Mouse (Mus musculus): ENCODE results near the gene Tmod1.

Tmod1 gene

DNA sequence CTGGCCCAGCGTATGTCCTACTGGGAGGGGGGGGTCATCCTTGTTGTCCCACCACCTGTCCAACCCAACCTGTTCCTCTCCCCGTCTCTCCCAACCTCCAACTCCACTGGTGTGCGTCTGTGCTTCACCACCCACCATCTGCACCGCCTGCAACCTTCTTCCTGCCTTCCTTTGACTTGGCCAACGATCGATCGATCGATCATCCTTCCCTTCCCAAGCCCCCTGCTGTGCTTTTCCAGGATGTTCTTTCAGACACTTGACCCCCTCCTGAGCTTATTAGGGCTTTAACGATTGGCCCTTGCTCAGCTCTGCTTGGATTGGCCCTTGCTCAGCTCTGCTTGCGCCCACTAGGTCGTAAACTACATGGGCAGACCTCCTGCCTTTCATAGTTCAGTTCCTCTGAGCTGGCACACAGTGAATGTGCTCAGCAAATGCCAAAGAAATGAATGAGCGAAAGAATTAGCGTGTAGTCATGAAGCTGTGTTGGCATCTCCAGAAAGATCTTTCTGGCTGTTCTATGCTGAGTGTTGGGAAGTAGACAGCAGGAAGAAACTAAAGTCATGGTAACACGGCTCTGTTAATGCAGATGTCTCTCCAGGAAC is 50.9 kb downstream of the Tmod1 start:
- no peak for DNase-seq (ENCODE audit: low read depth, low spot score)

DNA sequence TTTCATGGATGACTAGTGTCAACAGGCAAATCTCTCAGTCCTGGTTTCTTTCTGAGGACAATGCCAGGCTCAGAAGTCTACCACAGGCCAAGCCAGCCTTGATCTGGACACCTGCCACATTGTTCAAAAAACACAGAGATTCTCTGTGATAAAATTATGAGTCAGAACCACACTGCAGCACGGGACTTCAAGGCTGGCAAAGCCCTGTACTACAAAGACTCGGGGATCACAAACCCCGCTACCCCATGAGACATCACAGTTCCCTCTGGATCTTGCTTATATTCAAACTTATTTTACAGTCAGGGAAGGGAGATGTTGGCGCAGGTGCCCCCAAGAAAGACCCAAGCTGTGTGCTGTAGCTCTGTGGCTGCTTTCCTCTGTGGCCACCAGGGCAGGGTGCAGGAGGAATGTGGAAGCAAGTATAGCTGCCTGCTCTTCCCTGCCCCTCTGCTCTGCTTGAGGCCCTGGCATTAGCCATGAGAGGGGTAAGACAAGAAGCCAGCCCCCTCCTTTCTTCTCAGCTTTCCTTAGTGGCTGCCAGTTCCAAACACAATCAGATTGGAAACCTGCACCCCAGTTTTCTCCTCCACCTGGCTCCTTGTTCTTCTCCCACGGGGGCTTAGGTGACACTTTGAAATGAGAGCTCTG is 53.8 kb downstream of the Tmod1 start:
- no peak for DNase-seq (ENCODE audit: low read depth, low spot score)

GRCm38 (mm10) chr4:46094916-46095825 is 56.4 kb downstream of the Tmod1 start:
- DNase-seq (ENCODE audit: low read depth, low spot score): no peak

- DNase-seq (ENCODE audit: low read depth, low spot score): no peak
Observed at GRCm38 (mm10) chr4:46095826-46096159, 57.1 kb downstream of the Tmod1 start.

- no peak for DNase-seq (ENCODE audit: low read depth, low spot score)
Observed at GRCm38 (mm10) chr4:46096546-46096945, 57.8 kb downstream of the Tmod1 start.

GRCm38 (mm10) chr4:46097591-46097990 is 58.9 kb downstream of the Tmod1 start:
- DNase-seq (ENCODE audit: low read depth, low spot score): no peak

DNA sequence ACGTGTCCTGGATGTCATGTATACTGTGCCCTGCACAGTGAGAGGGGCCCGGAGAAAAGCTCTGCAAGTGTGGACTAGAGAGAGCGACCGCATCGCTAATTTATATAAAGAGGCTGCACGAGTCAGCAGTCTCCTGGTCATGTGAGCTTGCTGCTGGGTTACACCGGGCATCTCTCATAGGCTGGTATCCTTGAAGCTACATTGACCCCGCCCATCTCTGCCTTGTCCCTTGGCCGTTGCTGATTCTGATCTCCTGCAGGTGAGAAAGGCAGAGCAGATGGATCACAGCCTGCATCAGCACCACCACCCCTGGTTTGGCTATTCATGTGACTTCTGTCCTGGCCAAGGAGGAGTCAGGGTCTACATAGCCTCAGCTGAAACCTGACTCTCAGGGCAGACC is 60.4 kb downstream of the Tmod1 start:
- no peak for DNase-seq (ENCODE audit: low read depth, low spot score)

DNA sequence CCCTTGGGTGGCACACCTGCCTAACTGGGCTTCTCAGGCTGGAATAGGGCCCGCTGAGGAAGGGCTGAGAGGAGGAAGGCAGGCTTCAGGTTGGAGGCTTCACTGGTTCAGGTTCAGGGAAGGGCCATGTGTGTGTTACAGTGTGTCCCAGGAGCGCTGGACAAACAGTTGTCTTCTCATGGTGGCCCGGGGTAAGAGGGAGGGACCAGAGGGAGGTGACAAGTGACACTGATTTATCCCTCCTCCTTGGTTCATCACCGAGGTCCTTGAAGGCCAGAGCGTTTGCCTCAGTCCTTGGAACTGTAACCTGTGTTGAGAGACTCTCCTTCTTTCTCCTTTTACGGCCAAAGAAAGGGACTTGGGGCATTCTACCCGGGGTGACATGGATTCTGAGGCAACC is 61.8 kb downstream of the Tmod1 start:
- DNase-seq (ENCODE audit: low read depth, low spot score): no peak

DNA sequence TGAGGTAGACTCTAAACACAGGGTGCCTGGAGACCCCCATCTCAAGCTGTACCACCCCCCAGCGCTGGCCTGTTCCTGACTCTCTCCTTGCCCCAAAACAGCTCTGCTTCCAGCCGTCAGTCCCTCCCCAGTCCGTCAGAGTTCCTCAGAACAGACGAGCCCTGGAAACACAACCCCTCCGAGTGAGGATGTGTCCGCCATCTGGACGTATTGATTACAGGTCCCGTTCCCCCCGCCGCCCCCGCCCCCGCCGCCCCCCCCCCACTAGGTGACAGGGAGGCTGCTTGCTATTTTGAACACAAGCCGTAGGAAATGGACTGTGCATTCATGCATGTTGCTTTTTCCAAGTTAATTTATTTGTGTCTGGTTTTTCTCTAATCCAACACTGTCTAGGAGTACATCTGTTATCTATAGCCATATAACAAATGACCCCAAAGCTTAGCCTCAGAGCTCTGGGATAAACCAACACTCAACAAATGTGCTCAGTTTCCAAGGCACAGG is 62.5 kb downstream of the Tmod1 start:
- DNase-seq (ENCODE audit: low read depth, low spot score): no peak

GRCm38 (mm10) chr4:46102078-46102769 is 63.5 kb downstream of the Tmod1 start:
- DNase-seq (ENCODE audit: low read depth, low spot score): no peak

DNA sequence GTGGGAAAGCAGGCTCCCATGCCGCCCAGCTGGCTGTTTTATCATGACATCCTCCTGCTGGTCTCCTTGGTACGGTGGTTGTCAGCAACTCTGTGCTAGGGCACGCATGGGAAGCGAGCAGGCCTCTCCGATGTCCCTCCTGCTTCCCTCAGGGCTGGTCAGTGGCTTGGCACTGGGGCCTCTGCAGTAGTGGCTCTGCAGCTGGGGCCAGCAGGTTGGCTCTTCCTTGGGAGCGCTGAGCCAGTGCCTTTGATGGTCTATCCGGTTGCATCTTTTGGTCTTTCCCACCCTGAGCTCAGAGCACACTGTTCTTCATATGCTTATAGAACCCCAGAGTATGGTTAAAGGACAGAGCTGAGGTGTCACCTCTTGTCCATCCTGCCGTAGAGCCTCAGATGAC is 71.3 kb downstream of the Tmod1 start:
- no peak for DNase-seq (ENCODE audit: low read depth, low spot score)

DNA sequence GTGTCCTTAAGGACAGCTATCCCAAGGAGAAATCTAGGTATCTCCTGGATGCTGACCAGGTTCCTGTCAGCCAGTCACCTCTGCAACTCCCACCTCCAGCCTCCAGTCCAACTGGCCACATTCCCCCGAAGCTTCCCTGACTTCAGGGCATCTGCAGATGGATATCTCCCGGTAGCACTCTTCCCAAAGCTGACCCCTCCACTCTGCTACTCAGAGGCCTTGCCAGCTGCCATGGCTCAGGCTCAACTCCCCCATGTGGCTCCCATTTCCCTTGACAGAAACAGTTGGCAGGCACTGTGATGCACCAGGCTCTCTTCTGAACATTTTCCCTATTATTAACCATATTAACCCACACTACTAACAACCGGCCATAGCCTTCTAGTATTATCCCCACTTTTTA is 72.6 kb downstream of the Tmod1 start:
- no peak for DNase-seq (ENCODE audit: low read depth, low spot score)

GRCm38 (mm10) chr4:46115308-46115707 is 76.6 kb downstream of the Tmod1 start:
- no peak for DNase-seq (ENCODE audit: low read depth, low spot score)

- DNase-seq (ENCODE audit: low read depth, low spot score): no peak
Observed at GRCm38 (mm10) chr4:46116544-46117175, 77.9 kb downstream of the Tmod1 start.

GRCm38 (mm10) chr4:46117536-46117935 is 78.8 kb downstream of the Tmod1 start:
- no peak for DNase-seq (ENCODE audit: low read depth, low spot score)

DNA sequence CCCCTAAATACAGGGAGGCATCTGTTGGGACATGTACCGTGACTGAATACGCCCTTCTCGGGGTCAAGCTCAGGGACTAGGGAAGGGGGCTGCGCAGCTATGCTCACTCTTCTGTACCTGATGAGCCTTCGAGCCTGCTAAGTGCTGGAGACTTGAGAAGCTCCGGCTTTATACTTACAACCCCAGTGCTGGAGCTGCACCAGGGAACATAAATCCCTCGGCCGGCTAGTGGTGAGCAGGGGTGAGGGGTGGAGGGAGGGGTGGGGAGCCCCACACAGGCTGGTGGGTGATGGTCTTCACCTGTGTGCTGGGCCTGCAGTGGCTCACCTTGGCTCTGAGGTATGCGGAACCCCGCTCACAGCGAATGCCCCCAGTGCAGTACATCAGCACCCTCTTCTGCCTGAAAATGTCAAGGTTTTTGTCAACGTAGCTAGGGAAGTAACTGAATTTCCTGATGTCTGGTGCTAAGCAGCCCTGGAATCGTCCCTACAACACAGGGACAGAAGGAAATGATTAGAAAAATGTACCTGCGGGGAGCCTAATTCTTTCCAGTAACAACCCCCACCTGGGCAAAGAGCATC is 80.9 kb downstream of the Tmod1 start:
- no peak for DNase-seq (ENCODE audit: low read depth, low spot score)

GRCm38 (mm10) chr4:46120767-46121166 is 82.0 kb downstream of the Tmod1 start:
- DNase-seq (ENCODE audit: low read depth, low spot score): no peak

DNA sequence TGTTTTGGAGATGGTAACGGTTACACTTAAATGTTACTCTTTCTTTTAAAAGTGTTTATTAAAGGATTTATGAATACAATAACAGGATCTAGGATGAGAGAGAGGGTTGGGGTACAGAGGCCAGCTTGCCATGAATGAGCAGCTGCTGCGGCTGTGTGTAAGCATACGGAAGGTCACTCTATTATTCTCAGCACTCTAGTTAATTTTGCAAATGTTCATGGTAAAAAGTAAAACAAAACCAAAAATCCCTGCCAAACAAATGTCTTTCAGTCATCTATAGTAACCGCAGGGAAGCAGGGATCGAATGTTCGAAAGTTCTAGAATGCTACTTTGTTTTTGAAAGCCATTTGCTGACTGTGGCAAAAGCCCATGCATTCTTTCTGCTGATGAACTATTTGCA is 84.6 kb downstream of the Tmod1 start:
- DNase-seq (ENCODE audit: low read depth, low spot score): no peak

DNA sequence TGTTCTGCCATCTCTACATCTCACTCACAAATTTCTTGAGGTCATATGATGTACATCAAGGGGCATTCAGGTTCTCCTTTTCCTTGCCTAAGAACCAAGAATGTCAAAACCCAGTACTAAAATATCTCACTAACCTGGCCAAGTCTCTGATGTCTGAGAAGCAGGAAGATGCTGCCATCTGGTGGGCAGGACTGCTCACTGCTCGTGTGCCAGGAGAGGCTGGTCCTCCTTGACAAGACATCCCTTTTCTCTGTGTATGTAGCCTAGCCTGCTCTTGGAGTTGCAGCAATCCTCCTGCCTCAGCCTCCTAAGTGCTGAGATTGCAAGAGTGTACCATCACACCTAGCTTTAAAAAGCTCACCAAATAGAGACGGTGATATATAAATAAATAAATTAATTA is 87.8 kb downstream of the Tmod1 start:
- peak; percentile 60 for DNase-seq (ENCODE audit: low read depth, low spot score)

- DNase-seq (ENCODE audit: low read depth, low spot score): no peak
Observed at GRCm38 (mm10) chr4:46129311-46130004, 90.7 kb downstream of the Tmod1 start.

- peak; percentile 53 for DNase-seq (ENCODE audit: low read depth, low spot score)
Observed at GRCm38 (mm10) chr4:46130221-46130620, 91.5 kb downstream of the Tmod1 start.
